Mouse (Mus musculus) retina, adult 2 months (tissue): ENCODE measurements around the gene Lix1l.
A peak's percentile ranks its signal among the peaks of the same experiment; 100 is the strongest.
"Not testable (repeated sequence)": the region's sequence is repeated elsewhere in the genome, so short reads cannot be mapped to it uniquely, and the experiment has no call there.

Experiments used
- DNase-seq: peaks from one replicate; pipeline ENCODE4 v3.0.0-alpha.2; 2012; ENCODE audit warnings: low read depth, low spot score

Gene Lix1l

DNA sequence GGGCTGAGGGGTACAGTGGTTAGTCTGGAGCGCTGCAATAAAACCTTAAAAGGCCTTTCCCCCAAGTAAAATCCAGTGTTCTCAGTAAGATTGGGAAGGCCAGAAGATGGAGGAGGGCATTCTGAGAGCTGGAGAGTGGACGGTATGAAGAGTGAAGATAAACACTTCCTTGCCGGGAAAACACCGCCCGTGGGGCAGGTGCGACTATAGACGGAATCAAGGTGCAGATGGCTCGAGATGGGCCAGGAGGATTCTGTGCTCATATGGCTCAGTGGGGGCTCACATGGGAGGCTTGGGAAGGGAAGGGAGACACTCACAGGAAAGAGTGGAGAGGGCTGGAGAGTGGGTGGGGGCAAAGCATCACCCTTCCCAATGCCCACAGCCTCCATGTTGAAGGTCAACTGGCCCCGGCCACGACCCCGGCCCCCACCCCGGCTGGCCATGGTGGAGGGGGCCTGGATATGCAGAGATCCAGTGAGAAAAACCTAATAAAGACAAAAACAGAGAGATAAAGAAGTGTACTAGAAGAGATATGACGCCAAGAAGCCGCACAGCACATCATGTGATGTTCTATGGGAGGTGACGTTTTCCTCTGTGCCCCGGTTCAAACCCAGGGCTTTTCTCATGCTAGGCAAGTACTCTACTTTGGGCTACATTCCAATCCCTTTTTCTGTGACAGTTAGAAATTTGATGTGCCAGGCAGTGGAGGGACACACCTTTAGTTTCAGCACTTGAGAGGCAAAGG, 19.0 kb upstream of the Lix1l start:
- DNase-seq: no peak

DNA sequence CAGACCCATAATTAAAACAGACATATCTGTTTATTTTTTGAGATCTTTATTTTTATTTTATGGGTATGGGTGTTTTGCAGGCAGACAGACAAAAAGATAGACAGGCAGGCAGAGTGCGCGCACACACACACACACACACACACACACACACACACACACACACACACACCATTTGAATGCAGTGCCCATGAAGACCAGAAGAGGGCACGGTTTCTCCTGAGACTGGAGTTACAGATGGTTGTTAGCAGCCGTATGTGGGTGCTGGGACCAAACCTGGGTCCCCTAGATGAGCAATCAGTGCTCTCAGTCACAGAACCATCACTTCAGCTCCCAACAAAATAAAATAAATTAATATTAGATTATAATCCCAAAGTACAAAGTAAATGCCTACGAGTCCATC, 17.6 kb upstream of the Lix1l start:
- no peak for DNase-seq

DNA sequence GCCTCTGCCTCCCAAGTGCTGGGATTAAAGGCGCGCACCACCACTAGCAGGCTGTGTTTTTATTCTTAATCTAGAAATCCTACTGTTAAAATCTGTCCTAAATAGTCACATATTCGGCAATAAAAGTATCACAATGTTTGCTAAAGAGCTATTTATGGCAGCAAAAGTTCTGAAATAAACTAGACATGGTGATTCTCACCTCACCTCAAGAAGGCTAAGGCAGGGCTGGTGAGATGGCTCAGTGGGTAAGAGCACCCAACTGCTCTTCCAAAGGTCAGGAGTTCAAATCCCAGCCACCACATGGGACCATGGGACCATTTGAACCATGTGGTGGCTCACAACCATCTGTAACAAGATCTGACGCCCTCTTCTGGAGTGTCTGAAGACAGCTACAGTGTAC, 10.3 kb upstream of the Lix1l start:
- DNase-seq: no peak

DNA sequence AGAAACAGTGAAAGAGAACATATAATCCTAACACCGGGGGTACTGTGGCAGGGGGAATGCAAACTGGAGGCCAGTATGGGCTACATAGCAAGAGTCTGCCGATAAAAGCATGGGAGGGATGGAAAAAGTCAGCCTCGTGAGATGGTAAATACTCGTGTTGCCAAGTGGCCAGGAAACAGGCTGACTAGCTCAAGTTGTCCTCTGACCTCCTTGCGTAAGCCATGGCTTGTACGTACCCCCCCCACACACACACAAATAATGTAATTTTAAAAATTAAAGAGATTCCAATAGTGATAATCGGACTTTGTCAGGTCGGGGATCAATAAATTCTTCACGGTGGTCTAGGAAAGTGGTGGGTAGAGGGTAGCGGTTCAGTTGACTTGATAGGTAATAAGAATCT, 7.6 kb upstream of the Lix1l start:
- DNase-seq: no peak

DNA sequence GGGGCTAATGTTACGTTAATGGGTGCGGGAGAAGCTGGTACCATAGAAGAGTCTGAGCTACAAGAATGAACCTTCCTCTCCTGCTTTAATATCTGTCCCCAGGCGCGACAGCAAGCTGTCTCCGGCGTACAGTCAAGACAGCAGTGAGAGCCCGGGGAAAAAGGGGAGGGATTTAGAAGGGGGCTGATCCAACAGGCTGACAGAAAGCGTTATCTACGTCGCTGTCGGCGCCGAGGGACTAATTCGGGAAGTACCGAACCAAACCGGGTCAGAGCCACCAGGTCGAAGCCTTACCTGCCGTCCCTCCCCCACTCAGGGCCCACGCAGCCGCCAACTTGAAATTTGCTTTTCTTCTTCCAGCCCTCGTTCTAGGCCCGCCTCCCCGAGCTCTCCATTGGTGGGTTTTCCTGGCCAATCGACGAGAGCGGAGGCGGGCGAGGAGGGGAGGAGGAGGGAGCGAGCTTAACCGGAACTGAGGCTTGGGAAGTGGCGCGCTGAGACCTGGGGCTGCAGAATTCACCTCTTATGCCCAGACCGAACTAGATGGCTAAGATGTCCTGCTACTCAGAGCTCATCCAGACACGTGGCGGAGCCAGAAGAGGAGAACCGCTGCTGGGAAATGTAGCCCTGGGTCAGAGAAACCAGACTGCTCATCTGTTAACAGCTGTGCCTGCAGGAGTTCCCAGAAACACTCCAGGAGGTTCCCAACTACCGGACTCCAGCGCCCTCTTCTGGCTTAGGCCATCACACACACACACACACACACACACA, 7.0 kb upstream of the Lix1l start, which contains the start of gene Polr3gl:
Gene Polr3gl, minus strand, starts transcription at position 392 of the 771 bp plus-strand sequence.
- peak; percentile 81 for DNase-seq

DNA sequence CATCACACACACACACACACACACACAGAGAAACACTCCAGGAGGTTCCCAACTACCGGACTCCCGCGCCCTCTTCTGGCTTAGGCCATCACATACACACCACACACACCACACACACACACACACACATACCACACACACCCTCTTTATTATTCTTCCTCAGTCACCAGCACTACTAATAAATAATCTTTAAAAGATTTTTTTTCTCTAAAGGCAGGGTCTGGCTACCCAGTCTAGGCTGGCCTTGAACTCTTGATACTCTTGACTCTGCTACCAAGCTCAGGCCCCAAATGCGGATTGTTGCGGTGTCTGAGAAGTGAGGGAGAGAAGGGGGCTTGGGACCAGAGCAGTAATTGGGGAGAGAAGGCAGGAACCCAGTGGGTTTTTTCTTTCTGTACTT, 6.1 kb upstream of the Lix1l start:
- DNase-seq: no peak

DNA sequence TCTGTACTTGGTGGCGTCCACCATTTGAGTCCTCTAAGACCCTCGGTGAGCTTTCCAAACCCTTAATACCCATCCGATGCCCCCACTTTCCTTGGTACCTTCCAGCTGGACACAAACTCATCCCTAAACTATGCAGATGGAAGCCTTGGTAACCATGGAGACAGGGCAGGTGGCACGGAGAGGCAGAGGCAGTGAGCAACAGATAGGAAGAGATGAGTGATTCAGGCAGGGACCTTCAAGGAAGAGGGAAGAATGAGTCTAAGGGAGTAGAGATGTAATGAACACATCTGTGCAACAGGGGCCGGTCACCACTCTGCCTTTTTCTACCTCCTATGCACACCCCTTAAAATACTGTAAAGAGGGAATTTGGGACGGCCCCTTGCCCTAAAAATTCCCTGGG, 5.3 kb upstream of the Lix1l start:
- no peak for DNase-seq

DNA sequence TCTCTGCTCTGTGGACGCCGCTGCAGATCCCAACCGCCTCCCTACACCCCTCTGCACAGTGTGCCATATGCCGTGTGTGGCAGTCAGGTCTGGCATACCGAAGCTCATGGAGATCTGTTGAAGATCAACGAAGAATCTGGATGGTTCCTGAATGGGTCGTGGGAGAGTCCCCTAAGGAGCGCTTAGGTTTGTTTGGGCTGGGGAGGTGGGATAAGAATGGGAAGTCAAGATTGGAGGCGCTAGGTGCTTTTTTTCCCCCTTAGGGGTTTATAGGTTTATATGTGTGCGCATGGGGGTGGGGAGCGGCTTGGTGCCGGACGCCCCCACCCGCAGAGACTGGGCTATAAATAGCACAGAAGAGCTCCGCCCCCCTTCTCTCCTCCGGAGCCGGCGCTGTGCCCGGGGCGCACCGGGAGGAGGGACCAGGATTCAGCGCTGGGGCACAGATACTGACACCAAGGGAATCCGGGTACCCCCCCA, 4.7 kb upstream of the Lix1l start, which contains the start of gene Ankrd34a:
Gene Ankrd34a, plus strand, starts transcription at position 409 of the 480 bp plus-strand sequence.
- peak; percentile 46 for DNase-seq

DNA sequence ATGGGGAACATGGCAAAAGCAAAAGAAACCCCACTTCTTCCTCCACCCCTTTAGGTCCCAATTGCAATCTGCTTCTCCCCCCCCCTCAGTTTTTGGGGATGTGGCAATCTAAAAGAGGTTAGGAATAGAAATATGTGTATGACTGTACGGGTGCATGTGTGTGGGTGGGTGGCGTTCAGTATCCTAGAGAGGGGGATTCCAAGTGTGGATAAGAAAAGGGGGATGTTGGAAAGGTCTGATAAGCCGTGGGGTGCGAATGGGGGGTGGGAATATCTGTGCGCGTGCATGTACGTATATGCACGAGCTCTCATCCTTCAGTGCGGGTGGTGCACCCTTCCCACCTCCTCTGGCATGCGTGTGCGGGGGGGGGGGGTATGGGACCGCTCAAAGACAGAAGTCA, 4.1 kb upstream of the Lix1l start:
- DNase-seq: no peak

DNA sequence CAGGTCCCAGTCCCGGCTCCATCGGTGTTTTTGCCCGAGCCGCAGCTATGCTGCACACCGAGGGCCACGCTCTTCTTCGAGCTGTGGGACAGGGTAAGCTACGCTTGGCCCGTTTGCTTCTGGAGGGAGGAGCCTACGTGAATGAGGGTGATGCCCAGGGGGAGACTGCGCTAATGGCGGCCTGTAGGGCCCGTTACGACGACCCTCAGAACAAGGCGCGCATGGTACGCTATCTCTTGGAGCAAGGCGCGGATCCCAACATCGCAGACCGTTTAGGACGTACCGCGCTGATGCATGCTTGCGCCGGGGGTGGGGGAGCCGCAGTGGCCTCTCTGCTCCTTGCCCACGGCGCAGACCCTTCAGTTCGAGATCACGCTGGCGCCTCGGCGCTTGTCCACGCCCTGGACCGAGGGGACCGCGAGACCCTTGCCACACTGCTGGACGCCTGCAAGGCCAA, 3.5 kb upstream of the Lix1l start:
- no peak for DNase-seq

DNA sequence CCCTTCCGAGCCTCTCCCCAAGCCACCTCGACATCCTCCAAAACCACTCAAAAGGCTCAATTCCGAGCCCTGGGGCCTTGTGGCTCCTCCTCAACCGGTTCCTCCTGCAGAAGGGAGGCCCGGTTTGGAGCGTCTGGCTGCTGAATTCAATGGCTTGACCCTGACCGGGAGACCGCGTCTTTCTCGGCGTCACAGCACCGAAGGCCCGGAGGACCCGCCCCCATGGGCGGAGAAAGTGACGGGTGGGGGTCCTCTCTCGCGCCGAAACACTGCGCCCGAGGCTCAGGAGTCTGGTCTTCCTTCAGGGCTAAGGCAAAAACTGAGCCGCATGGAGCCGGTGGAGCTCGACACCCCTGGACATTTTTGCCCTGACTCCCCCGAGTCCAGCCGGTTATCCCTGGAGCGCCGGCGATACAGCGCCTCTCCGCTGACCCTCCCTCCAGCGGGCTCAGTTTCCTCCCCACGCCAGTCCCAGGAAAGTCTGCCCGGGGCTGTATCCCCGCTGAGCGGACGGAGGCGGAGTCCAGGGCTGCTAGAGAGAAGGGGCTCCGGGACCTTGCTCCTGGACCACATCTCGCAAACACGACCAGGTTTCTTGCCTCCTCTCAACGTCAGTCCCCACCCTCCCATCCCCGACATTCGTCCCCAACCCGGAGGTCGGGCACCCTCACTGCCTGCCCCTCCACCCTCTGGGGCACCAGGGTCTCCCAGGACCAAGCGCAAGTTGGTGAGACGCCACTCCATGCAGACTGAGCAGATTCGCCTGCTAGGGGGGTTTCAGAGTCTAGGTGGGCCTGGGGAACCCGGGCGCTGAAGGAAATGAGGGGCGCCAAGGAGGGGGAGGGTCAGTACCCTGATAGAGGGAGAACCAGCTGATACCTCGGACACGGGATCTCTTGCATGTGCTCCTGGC, 2.5 kb upstream of the Lix1l start:
- no peak for DNase-seq

DNA sequence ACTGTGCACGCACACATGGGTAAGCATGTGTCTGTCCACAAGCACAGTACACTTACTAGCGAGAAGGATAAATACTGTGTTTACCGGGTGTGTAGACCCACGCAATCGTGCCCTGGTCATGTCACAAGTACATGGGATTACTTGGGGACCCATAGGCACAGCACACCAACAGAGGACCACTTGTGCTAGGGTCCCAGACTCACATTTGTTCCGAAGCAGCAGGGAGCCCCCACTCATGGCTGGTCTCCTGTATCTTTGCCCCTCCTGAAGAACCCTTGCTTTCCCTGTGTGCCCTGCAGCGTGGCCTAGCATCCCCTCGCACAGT, 1.9 kb upstream of the Lix1l start:
- no peak for DNase-seq

DNA sequence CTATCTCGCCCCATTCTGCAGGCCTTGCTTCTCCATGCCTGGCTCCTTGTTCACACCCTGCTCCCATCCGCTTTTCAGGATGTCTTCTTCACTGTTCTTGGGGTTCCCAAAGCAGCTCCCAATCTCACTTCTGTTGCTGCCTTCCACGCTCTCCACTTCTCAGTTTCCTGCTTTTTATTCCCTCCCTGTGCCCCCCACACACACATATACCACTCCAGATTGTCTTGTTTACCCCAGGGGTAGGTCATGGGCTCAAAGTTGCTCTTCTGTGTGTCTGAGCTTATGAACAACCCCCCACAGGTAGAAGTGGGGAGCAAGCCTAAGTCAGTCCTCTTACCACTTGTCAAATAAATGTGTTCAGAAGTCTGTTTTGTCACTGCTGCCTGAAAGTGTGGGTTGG, 1.5 kb upstream of the Lix1l start:
- DNase-seq: no peak

DNA sequence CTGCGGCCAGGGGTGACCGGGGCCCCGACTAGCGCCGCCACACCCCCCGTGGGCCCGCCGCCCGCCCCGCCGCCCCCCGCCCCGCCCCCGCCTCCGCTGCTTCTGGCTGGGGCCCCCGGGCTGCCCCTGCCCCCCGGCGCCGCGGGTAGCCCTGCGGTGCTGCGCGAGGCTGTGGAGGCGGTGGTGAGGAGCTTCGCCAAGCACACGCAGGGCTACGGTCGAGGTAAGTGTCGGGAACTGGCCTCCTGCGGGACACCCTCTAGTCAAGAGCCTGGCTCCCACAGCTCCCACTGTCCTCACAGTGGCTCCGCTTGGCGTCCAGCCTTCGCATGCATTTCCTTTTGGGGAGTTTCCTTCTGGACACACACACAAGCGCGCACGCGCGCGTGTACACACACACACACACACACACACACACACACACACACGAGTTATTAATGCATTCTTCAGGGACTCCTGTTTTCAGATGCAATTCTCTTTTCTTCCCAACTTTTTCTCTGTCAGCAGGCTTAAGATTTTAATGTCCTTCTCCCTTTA, 370 bp downstream of the Lix1l start:
- no peak for DNase-seq

DNA sequence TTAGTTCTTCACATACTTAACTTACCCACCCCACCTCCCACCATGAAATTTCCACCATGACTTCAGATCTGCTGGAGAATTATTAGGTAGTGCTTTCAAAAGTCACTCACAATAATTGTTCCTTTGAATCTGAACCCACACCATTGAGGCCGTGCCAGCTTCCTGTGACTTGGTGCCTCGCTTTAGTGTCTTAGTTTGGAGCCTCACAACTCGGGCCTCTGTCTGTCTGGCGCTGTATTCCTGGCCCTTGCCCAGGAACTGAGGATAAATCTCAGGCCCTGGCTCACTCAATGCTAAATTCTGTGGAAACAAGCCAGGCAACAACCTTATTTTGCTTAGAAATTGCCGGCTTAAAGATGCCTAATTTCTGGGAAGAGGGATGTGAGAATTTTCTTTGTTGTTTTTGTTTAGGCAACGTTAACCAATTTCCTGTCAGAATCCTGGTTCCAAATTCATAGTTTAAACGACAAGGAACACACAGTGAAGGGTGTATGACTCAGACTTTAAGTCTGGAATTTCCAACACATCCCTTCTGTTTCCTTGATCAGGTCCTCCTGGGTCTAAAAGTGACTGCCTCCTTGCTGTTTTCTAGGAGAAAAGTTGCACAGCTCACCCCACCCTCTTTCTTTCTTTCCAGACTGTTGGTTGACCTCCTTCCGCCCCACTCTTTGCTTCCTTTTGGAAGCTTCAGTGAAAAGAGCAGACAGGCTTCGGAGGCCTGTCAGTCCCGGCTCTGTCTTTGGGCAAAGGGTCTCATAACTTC, 1.2 kb downstream of the Lix1l start:
- no peak for DNase-seq

DNA sequence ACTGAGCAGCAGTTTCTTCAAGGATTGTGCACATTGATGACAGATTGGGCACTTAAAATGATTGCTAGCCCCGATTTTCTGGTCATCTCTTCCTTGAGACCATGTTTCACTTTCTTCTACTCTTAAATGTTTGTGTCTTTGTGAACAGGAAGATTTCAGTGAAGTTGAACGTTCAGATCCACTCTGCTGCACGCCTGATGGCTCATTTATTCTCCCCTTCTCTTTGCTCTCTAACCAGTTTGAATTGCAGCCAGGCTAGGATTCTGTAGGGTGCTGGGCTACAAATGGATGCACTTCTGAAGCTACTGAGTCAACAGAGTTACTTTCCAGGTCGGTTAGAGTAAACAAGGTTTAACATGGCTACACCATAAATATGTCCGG, 1.7 kb downstream of the Lix1l start:
- DNase-seq: no peak

DNA sequence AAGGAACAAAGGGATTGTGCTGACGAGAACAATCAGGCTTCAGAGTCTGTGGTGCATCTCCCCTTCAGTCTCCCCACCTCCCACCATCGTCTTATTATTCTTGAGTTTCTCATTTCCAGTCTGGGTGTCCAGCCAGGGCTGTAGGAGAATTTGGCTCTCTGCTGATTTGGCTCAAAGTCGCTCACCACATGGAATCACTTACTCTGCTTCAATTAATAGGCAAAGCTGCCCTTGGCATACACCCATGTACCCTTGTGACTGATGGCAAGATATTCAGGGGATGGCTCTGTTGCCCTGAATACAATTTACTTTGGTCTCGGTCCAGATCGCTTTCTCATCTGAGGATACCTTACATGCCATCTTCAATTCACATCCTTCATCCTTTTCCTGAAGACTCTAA, 2.4 kb downstream of the Lix1l start:
- DNase-seq: no peak

DNA sequence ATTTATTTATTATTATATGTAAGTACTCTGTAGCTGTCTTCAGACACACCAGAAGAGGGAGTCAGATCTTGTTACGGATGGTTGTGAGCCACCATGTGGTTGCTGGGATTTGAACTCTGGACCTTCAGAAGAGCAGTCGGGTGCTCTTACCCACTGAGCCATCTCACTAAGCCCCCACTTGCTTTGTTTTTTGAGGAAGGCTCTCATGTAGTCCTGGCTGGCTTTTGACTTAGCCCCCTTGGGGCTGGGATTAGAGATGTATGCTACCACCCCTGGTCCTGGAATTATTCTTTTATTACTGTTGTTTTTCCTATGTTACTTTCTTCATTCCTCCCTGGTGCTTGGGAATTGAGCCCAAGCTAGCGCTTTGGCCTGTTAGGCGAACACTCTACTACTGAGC, 5.1 kb downstream of the Lix1l start:
- not testable (repeated sequence) for DNase-seq

DNA sequence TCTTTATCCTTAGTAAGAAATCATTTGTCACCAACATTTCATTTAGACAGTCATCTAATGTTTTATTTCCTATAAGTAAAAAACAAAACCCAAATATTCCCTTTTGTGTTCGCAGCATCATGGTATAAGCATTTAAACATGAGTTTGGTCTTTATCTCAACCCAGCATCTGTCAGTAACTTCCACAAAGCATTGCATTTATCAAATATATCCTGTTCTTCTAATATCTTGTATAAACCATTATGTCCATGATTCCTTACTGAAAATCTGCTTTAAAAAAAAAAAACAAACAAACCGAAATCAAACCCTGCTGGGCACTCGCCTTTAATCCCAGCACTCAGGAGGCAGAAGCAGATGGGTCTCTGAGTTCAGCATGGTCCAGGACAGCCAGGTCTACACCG, 5.7 kb downstream of the Lix1l start:
- DNase-seq: no peak

DNA sequence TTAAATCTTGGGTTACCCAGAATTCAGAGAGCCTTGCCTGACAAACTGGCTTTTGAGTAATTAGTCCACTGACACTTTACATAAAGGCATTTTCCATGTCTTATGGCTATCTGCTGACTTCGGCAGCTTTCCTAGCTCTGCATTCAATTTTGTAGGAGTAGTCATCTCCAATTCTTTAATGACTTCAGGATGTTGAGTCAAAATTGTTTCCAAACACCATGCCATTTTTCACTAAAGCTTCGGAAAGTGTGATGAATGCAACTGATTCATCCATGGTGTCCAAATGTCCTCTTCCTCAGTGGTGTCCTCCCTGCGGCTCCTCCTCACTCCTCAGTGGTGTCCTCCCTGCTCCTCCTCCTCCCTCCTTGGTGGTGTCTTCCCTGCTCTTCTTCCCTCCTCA, 17.0 kb downstream of the Lix1l start:
- DNase-seq: no peak

DNA sequence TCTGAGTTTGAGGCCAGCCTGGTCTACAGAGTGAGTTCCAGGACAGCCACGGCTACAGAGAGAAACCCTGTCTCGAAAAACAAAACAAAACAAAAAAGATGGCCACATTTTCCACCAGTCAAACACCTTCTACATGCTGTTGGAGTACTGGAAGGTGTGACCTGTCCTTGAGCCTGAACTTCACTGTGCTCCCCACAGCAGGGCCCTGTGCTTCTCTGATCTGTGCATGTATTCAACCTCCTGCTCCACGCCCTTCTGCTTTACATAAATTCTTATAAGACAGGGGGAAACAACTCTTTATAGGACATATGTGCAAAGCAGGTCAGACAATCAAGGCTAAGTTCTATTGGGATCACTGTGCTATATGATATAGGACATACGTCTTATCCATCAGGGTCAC, 22.3 kb downstream of the Lix1l start:
- no peak for DNase-seq
